Mouse (Mus musculus): Measurements from ENCODE around the gene Heatr4.

DNA sequence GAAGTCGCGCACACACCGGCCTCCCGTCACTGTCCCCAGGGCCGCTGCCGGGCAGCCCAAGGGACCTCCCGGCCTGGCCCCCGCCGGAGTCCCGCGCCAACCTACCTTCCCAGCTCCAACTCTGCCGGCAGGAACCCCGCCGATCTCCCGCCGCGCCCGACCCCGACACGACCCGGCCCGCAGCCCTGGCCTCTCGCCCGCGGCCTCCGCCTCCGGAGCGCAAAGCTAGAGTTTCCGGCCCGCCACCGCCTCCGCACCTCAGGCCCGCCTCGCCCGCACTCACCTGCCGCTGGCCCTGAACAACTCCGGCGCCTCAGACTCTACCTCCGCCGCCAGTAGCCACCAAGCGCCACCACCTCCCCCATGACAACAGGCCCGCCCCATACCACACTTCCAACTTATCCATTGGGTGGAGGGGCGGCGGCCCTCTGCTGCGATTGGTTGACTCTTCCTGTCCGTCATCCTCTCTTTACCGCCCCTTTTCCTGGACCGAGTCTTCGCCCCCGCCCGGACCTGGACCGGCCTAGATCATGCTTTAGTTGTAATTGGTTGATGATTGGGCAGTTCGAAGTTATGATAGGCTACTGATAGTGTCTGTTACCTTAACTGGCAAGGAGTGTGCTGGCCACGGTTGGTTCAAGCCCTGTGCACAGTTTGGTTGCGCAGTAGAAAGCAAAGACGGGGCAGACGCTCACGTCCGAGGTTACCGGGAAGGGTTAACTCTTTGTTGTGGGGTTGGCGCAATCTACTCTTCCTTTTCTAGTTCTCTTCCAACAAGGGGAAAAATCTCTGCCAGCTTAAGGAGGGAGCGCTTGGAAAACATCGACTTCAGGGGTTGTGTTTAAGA lies 62.9 kb downstream of the Heatr4 start, which contains the start of gene Numb:
- no peak for TF ChIP-seq CTCF (IDR thresholded peaks at IDR 0.05)
- TF ChIP-seq EP300 (IDR thresholded peaks at IDR 0.05), result peak; percentile 65

Data from lung, postnatal 0 days (tissue).